Mouse (Mus musculus): Measurements from ENCODE around the gene Wnk1.

Wnk1 gene

GRCm38 (mm10) chr6:119902204-119903080, 136.0 kb downstream of the Wnk1 start, which contains the start of gene Rad52:
Gene Rad52, plus strand, starts transcription at chr6:119902698.
- peak; percentile 88 to 92 for DNase-seq

GRCm38 (mm10) chr6:119892711-119893110, 145.8 kb downstream of the Wnk1 start:
- no peak for DNase-seq

GRCm38 (mm10) chr6:119883151-119883550, 155.3 kb downstream of the Wnk1 start:
- DNase-seq, result no peak

All from cerebellum, adult 18-20 months (tissue).